Mouse (Mus musculus): Measurements from ENCODE around the gene Wbp1l.

Gene Wbp1l

GRCm38 (mm10) chr19:46599375-46600256 lies 732 bp downstream of the Wbp1l start:
- DNase-seq: peak; percentile 37

- no peak for DNase-seq
Observed at GRCm38 (mm10) chr19:46600371-46600770, 1.5 kb downstream of the Wbp1l start.

GRCm38 (mm10) chr19:46601491-46601890 lies 2.6 kb downstream of the Wbp1l start:
- DNase-seq: peak; percentile 84

DNA sequence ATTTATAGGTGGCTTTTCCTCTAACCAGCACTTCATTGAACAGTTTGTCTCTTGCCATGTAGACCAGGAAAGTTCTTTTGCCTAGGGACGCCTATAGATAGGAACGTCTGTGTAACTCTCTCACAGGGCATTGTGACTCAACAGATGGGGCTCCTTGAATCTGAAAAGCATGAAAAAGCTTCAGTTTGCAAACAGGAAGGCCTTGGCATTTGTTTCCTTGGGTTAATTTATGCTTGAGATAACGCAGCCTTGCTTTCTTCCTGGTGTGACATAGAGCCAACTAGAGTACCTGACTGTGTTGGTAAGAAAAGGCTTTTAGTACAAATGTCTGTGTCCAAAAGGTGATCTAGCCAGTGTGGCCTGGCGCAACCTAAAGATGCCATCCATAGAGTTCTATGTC lies 3.5 kb downstream of the Wbp1l start:
- no peak for DNase-seq

- no peak for DNase-seq
Observed at GRCm38 (mm10) chr19:46606718-46607117, 7.8 kb downstream of the Wbp1l start.

DNA sequence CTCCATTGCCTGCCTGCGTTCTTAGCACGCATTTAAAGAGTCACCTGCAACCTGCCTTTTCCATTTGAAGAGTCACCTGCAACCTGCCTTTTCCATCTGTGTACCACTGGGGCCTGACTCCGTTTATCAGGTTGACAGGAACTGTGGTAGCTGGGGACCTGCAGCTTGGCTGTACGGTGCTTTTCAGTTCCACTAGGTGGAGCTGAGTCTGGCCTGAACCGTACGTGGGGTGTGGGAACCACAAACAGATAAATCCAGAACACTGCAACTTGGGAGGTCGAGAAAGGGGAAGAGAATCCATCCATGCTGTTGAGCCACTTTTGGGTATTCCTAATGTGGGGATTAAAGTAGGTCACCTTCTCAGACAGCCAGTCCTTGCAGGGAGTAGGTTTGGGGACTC lies 8.5 kb downstream of the Wbp1l start:
- peak; percentile 43 for DNase-seq

DNA sequence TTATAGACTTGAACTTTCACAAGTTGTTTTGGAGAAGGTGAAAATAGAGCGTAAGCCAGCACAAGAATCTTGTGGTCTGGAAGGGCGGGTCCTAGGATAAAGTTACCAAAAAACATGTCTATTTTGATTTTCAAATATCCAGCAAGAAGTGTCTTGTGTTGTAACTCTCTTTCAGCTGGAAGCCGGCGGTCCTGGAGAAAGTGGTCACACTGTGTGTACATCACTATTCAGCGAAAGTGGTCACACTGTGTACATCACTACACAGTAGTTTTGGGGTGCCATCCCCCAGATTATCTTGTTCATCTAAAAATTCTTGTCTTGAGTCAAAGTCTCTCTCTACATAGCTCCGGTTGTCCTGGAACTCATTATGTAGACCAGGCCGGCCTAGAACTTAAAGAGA lies 9.3 kb downstream of the Wbp1l start:
- no peak for DNase-seq

DNA sequence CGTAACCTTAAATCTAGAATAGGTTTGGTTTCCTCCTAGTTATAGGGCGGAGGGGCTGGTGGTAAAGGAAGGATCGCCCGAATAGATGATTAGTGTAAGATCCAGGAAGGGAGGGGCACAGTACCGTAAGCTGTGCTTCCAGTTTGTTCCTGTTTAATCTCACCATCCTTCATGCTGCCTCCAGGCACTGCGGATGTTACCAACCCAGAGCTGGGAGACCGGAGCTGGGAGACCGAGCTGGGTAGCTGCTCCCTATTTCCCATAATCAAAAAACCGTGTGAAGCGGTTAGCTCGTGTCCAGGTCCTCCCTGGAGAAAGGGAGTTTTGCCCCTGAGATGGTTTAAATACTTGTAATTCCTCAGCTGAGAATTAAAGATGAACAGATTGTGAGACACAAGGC lies 17.5 kb downstream of the Wbp1l start:
- no peak for DNase-seq

- no peak for DNase-seq
Observed at GRCm38 (mm10) chr19:46617361-46617760, 18.5 kb downstream of the Wbp1l start.

DNA sequence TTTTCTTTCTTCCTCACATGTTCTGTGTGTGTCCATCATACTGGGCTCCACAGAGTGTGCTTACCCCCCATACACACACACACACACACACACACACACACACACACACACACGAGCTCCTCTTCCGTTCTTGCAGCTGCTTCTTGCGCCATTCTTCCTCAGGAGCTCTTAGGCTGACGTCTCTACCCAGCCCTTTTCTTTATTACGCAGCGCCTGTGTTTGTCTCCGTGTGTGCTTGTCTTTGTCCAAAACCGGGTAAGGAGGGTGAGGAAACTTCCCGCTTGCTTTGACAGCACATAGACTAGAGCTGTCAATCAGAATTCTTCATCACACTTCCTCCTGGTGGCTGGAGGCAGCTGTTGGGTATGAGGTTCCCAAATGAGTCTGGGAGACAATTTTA lies 19.4 kb downstream of the Wbp1l start:
- DNase-seq: no peak

GRCm38 (mm10) chr19:46619001-46619400 lies 20.1 kb downstream of the Wbp1l start:
- no peak for DNase-seq

DNA sequence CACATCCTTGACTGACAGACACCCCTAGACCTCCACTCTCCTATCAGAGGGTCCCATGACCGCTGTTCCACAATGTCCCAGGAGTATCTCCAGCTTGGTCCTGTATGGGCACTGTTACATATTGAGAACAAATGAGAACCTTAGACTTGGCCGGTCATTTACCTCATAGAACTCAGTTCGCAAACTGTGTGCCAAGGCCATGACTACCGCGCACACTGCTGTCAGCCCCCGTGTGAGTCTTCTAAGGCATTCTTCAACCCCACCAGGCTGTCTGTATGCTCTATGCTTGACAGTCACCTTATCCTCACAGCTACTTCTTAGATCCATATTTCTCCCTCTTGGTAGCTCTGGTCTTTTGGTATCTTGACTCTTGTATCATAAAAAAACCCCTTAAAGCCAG lies 20.6 kb downstream of the Wbp1l start:
- DNase-seq: no peak

DNA sequence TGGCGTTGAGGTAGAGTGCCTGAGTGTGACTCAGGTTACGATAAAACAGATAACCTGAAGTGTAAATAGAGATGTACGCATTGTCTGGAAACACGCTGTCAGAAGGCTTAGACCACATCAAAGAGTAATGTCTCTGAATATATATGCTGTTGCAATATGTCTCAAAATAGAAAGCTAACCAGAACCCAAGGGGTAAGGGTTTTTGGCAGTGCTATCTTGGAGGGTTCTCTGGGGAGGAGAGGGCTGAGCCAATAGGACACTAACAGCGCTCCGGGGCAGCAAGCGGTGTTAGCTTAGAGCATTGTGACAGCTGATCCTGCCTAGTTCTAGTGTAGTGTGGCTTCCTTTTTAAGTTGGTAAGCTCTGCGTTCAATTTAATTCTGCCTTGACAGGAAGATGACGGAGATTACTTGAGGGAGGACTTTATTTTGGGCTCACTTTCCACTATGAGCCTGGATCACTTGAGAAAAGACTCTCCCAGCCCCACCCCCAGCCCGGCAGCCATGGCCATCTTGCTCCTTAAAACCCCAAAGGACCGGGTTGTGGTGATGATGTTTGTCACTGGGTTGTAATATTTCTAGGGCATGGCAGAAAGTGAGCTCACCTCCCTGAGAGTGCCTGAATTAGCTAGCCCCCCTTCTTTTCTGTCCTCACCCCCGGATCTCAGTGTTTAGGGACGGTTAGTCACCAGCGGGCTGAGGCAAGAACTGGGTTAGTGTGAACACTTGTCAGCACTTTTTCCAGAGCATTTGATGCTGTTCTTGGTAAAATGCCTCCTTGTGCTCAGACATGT lies 21.3 kb downstream of the Wbp1l start:
- DNase-seq: no peak

GRCm38 (mm10) chr19:46621236-46622183 lies 22.6 kb downstream of the Wbp1l start:
- no peak for DNase-seq

DNA sequence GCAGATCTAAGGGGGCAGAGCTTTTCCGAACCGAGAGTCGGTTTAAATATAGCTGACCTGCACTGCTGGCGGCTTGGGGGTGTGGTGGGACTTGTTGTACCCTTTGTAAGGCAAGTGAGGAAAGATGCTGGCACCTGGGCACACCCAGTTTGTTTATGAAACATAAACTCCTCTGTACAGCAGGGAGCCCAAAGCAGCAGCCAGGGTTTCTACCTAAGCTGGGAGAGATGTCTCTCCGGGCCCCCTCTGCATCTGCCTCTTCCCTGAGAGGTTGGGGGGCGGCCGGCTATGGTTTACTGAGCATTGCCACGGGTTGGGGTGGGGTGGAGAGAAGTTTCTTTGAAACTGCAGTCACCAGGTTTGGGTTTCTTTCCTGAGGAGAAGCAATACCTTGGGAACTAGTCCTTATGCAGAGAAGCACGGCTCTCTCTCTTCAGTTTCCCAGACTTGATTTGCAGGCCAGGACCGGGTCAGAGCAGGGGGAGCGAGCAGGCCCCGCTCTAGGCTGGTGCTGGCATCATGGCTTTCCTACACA lies 23.8 kb downstream of the Wbp1l start:
- DNase-seq: no peak

- DNase-seq: no peak
Observed at GRCm38 (mm10) chr19:46623194-46623667, 24.3 kb downstream of the Wbp1l start.

- no peak for DNase-seq
Observed at GRCm38 (mm10) chr19:46623790-46624772, 25.2 kb downstream of the Wbp1l start.

- DNase-seq: no peak
Observed at GRCm38 (mm10) chr19:46625015-46625414, 26.1 kb downstream of the Wbp1l start.

DNA sequence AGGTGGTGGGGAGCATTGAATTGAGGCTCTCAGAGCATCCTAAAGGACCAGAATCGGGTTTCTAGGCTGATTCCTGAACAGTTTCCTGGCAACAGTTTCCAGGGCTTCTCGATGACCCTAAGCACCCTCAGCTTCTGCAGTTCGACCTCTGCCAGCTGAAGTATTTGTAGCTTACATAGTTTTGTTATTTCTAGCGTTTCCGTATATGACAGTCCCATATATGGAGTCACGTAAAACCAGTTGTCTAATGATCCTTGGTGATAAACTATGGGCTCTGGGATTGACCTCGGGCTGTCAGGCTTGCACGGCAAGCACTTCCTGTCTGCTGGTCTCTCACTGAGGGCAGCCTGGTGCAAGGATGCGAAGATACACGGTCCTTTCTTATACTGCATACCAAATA lies 26.6 kb downstream of the Wbp1l start:
- no peak for DNase-seq

GRCm38 (mm10) chr19:46628403-46628802 lies 29.5 kb downstream of the Wbp1l start:
- no peak for DNase-seq

GRCm38 (mm10) chr19:46629807-46630206 lies 30.9 kb downstream of the Wbp1l start:
- DNase-seq: no peak

Measured in kidney, adult 9 months (tissue).